Mouse (Mus musculus) right cerebral cortex, adult 2 months (tissue): ENCODE measurements around the gene Samhd1.

Source experiments
- DNase-seq, 2 experiments: peaks; one replicate each; pipeline ENCODE4 v3.0.0; 2021 to 2022; ENCODE audit warnings: low spot score in 2 of 2

Gene Samhd1

GRCm38 (mm10) chr2:157072316-157072990 is 62.6 kb downstream of the Samhd1 start:
- no peak for DNase-seq

DNA sequence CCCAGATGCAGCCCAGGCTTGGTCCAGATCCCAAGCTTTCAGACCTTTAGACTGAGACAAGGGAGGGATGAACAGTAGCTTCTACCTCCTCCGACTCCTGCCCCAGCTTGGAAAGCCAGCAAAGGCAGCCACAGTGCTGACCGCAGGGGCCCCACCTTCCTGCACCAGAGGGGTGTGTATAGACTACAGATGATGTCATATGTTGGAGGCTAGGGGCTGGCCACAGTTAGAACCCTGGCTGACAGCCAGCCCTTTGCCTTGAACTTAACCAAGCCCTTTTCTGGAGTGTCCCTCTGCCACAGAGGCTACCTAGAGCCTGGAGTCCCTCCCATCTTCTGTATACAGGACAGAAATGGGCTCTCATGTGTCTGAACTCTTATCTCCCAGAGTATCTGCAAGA is 63.5 kb downstream of the Samhd1 start:
- DNase-seq = no peak

- no peak for DNase-seq
Measured at GRCm38 (mm10) chr2:157070365-157070764, 64.7 kb downstream of the Samhd1 start.

GRCm38 (mm10) chr2:157069755-157070315 is 65.2 kb downstream of the Samhd1 start:
- no peak for DNase-seq

GRCm38 (mm10) chr2:157069355-157069735 is 65.7 kb downstream of the Samhd1 start:
- no peak for DNase-seq

GRCm38 (mm10) chr2:157068701-157069354 is 66.2 kb downstream of the Samhd1 start:
- no peak for DNase-seq

GRCm38 (mm10) chr2:157066731-157067430 is 68.2 kb downstream of the Samhd1 start:
- DNase-seq = no peak

GRCm38 (mm10) chr2:157065879-157066226 is 69.2 kb downstream of the Samhd1 start:
- no peak for DNase-seq

DNA sequence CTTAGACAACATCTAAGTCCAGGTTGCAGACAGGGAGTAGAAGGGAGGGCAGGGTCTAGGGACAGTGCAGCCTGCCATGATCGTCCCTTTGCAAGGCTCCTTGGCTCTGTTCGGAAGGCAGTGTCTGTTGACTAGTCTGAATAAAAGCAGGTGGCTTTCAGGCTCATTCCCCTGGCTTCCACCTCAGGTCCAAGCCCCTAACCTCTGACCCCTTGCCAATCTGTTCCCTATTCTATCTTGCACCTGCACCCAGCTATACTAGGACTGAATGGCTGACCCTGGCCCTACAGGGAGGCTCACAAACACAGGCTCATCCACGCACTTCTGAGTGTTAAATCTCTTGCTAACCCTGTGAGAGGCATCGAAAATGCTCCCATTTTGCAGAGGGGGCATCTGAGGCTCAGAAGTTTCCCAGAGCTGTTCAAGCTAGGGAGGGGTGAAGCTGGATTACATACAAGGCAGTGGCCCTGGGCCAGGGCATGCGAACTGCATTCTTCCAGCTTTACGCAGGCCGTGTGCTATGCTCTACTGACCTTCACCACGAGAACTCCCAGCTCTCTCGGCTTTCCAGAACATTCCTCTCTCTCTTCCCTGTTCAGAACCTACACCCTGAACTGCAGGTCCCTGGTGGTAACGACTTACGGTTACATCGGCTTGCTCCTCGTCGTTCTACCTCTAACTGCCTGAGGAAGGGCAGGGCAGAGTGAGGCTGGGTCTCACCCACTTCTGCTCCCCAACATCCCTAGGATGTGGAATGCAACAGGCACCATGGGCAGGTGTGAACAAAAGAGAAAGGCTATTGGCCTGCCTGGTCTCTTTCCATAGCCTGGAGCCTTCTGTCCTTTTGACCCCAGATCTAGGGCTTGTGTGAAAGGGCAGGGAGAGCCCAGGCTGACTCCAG is 69.8 kb downstream of the Samhd1 start:
- DNase-seq = no peak

- no peak for DNase-seq
Measured at GRCm38 (mm10) chr2:157064136-157064535, 70.9 kb downstream of the Samhd1 start.

DNA sequence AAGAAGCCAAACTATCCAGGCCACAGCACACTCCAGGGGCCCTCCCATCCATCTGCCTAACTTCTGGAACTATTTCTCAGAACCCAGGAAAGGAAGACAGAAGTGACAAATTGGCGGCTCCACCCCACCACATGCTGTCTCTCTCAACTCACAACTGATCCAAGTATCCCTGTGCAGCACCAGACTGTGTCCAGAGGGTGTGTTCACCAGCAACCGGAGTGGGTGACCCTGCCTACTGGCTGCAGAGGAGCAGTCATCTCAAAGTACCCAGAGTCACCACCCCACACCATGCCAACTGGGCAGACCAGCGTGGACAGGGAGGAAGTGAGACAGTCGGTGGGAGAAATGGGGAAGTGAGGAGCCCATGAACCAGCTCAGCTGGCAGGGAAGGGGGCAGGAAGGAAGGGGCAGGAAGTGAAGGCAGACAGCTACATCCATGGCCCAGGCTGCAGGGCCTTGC is 71.8 kb downstream of the Samhd1 start:
- DNase-seq = no peak

DNA sequence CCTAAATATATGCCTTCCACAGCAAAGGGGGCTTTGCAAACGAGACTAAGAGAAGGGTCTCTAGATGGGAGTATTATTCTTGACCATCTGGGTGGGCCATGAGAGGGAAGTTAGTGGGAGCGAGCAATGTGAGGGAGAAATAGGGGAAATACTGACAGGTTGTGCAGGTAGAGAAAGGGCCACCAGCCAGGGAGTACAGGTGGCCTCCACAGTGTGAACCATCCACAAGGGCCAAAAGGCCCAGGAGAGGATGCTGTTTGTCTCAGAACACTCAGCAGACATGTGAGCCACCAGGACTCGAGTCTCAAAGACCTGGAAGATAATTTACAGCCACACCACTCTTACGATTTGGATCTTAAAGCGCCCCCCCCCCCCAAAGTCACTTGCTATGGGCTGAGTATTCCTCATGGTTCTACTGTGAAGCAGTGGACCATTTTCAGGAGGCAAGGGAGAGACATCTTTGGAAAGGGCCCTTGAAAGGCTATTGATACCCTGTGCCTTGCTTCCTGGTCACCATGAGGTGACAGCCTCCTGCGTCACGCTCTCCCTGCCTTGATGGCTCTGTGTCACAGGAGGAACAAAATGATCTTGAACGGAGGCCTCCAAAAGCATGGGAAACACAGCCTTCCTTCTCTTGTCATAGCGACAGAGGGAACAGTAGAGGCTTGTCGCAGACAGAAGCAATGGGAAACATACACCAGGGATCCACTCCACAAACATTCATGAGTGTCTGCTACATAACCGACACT is 74.3 kb downstream of the Samhd1 start:
- no peak for DNase-seq

GRCm38 (mm10) chr2:157060037-157060436 is 75.0 kb downstream of the Samhd1 start:
- DNase-seq = no peak

- DNase-seq = no peak
Measured at GRCm38 (mm10) chr2:157059166-157059565, 75.9 kb downstream of the Samhd1 start.

DNA sequence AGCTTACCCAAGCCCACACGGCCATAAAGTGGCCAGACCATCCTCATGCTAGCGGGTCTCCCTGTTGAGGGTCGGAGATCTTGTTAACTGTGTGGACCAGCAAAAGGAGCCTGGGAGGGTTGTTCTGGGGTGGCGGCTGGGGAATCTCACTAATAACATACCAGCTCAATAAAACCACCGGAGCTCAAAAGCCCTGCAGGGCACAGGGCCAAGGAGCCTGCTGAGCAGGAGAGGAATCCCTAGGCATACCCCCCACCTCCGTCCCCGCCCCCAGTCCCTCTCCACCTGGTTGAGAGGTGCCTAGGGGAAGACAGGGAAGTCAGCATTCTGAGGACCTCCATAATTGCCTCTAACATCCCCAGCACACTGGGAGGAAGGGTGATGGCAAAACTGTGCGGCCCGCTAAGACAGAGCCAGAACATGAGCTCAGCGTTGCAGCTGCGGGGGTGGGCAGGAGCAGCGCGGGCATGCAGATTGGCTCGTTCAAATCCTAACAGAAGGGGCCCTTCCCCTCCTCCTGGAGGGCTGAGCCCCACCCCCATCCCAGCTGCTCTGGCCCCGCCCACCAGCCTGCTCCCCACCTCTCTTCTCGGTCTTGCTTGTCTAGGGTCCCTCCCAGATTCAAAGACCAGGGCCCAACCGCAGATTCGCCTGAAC is 76.6 kb downstream of the Samhd1 start:
- peak; percentile 73 to 80 for DNase-seq

- no peak for DNase-seq
Measured at GRCm38 (mm10) chr2:157057758-157058157, 77.3 kb downstream of the Samhd1 start.

DNA sequence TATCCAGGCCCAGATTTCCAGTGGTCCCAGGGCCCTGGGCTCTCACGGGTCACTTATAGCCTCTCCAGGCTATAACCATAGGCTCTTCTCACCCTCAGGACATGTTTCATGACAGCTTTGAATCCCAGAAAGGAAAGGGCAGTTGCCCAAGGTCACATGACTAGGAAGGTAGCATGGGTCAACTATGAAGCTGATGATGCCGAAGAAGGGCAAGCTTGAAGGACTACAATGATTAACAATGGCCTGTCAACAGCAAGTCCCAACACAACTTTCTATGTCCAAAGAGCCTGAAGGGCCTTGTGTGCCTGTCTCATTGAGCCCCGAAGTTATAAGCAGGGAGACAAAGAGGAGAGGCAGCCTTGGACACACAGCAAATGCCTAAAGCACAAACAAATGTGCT is 77.9 kb downstream of the Samhd1 start:
- DNase-seq = no peak

DNA sequence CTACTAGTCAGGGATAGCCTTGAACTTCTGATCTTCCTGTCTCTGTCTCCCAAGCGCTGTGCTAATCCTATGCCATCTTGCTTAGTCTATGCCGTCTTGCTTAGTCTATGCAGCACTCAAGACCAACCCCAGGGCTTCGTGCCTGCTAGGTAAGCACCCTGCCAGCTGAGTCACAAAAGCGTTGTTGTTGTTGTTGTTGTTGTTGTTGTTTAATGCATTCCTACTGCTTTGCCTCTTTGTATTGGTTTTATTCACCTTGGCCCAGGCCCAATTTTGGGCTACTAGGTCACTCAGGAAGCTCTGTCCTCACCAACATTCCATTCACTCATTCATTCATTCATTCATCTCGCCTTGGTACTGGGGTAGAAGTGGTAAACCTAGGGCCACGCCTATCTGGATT is 79.3 kb downstream of the Samhd1 start:
- DNase-seq = no peak

DNA sequence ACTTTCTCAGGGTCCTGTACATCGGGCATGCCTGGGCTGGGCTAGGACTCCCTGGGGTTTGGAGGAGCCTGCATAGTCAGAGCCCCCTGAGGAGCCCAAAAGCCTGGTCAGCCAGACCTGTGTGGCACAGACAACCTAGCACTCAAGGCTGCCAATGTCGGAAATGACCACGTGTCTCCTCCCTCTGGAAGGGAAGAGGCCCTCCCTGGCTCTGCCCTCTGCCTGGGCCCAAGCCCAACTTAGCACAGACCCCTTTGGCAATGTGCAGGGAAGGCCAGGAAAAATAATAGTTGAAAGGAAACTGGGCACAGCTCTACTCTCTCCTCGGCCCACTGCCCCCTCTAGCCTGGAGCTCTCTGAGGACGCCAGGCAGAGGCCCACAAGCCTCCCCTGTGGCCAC is 80.2 kb downstream of the Samhd1 start:
- DNase-seq = no peak

DNA sequence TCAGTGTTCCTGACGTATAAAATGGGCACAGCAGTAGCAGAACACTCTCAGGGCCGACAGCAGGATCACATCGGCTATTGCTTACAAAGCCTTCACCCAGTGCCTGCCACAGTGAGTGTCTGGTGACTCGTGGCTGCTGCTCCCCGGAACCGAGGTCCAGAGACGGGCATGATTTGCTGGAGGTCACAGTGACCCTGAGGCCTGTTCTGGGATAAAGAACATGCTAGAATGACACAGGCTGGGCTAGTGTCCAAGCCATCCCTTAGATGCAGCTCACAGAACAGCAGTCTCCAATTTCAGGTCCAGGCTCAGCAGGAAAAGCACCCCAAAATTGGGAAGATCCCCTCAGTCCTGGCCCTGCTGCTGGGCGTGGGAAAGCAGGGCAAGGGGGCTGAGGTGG is 80.8 kb downstream of the Samhd1 start:
- no peak for DNase-seq
